Mouse (Mus musculus): ENCODE data around the gene Med14. TPM values are rescaled to one million over a fixed set of nuclear protein-coding genes. Genes with fewer than 3 reads are reported as not detected.

Med14 gene
- polyA plus RNA-seq, 1 experiment from 2014 or later, result 14.5 TPM

- Histone ChIP-seq H3K4me3 (no peak overlapping the region), H3K27me3 (no peaks in the 10 kb centered on the region), H3K27ac (replicated peaks) (no peak overlapping the region), H3K4me1 (replicated peaks) (no peaks in the 10 kb centered on the region), H3K9ac (no peak overlapping the region), H3K9me3 (no peaks in the 10 kb centered on the region), H3K36me3 (no peaks in the 10 kb centered on the region), H3K4me2 (no peak overlapping the region)
- 50% methylated on average over 12 of the region's 12 CpGs for WGBS
- peak; percentile 45; the same call in 1 of the 2 replicates for ATAC-seq (ENCODE audit: low FRiP score, low read depth)
These were observed 116.2 kb downstream of the Med14 start for GRCm38 (mm10) chrX:12645531-12646304.

GRCm38 (mm10) chrX:12644976-12645375 is 116.9 kb downstream of the Med14 start:
- H3K9me3 ChIP-seq, result no peaks in the 10 kb centered on the region
- H3K4me2 ChIP-seq, result no peak overlapping the region
- H3K4me1 ChIP-seq (replicated peaks), result no peaks in the 10 kb centered on the region
- no peaks in the 10 kb centered on the region for H3K27me3 ChIP-seq
- ATAC-seq (ENCODE audit: low FRiP score, low read depth), result no peak
- no peaks in the 10 kb centered on the region for H3K36me3 ChIP-seq
- H3K9ac ChIP-seq, result no peak overlapping the region
- WGBS, result 41% methylated on average over 2 of the region's 2 CpGs
- no peak overlapping the region for H3K27ac ChIP-seq (replicated peaks)
- no peak overlapping the region for H3K4me3 ChIP-seq

Other genes with a start within 250 kb of the Med14 start
- 198 TPM in 2 replicates for gene Atp6ap2, start 174.3 kb downstream of the Med14 start, polyA plus RNA-seq (2015; fragmentation: Nextera tagmentation; extraction: Ambion mirVana)
- 23.0 and 25.6 TPM in 2 replicates for gene 1810030O07Rik, start 88.4 kb downstream of the Med14 start, polyA plus RNA-seq (2015; fragmentation: Nextera tagmentation; extraction: Ambion mirVana)

All from hindbrain, embryonic 15.5 days (tissue).